Mouse (Mus musculus): ENCODE measurements around the gene Erc2.
"Not testable (repeated sequence)": the region's sequence is repeated elsewhere in the genome, so short reads cannot be mapped to it uniquely, and the experiment has no call there.

The Erc2 gene

GRCm38 (mm10) chr14:27828089-27828488 is 205.9 kb downstream of the Erc2 start:
- DNase-seq (ENCODE audit: low read depth, low spot score) = no peak

DNA sequence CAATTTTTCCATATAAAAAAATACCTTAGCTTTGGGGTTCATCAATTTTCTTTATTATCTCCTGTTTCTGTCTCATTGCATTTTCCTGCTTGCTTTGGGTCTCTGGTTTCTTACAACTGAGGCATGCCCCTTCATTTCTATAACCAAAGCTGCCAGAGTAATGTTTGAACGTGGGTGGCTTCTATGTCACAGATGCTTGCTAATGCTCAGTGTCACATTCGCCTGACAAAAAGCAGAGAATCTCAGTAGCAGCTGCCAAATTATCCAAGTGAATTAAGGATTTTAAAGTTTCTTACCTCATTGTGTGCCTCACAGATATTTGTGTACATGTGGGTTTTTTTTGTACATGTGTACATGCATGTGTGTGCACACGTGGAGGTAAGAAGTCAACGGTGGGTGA is 210.0 kb downstream of the Erc2 start:
- DNase-seq (ENCODE audit: low read depth, low spot score) = no peak

- DNase-seq (ENCODE audit: low read depth, low spot score) = no peak
Observed at GRCm38 (mm10) chr14:27835351-27835750, 213.1 kb downstream of the Erc2 start.

DNA sequence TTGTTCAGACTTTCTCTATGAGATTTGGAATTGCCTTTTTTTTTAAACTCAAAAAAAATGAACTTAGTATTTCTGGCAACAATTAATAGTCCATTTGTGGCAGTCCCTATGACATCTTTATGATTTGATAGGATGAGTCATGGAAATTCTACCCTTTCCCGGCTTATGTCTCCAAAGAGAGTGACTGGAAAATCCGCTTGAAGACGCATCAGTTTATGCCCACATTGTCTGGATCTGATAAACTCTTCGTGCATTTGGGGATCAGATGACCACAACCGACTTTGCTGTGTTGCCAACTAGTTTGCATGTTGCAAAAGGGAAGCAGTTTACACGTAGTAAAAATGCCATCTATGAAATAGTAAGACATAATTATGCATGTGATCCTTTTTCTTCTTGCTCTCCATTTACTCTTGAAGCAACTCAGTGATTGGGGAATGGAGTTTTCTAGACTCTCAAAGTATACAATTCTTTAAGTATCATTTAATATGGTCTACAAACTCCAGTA is 215.4 kb downstream of the Erc2 start:
- DNase-seq (ENCODE audit: low read depth, low spot score) = no peak

DNA sequence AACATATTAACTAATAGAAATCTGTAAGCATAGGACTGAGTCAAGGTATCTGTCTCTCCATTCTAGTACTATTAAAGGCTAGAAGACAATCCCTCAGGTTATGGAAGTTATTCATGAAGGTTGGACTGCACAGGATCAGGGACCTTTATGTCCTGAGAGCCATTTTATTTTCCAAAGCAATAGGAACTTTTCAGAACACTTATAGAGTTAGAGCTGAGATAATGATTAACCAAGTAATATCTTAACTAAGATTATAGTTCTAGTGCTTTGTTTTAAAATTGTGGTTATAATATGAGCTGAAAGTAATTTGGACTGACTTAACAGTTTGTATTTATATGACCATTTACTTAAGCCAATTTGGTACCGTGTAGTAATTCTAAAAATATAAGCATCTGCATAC is 217.9 kb downstream of the Erc2 start:
- DNase-seq (ENCODE audit: low read depth, low spot score) = no peak

DNA sequence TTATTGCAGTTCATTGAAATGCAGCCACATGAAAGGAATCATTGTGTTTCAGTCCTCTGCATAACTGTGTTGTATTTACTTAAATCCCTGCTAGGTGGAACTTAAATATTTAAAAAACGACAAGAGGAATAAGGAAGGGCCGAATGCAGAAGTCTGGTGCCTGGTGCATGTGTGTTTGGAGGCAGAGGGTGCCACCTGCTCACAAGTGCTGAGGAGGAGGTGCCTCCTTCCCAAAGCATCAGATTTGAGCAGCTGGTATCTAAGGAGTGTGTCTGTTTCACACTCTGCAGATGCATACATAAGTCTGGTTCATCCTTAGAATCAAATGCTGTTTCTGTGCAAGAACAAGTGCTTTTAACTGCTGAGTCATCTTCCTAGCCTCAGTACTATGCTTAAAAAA is 224.6 kb downstream of the Erc2 start:
- DNase-seq (ENCODE audit: low read depth, low spot score) = no peak

DNA sequence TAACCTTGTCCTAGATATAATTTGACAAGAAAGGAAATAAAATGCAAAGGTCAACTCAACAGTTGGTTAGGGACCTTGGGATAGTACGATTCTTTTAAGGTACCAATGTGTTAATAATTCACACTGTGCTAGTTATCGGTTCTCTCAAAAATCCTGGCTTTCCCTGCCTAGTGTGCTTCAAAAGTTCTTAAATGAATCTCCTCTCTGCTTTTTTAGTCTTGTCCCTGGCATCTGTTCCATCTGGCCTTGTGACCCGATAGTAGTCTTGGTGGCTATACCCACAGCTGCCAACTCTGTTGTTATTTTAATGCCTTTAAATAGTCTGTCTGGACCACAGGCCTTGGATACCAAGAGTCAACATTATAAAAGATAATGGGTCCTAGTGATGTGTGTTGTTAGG is 225.1 kb downstream of the Erc2 start:
- no peak for DNase-seq (ENCODE audit: low read depth, low spot score)

- no peak for DNase-seq (ENCODE audit: low read depth, low spot score)
Observed at GRCm38 (mm10) chr14:27851231-27851630, 229.0 kb downstream of the Erc2 start.

GRCm38 (mm10) chr14:27852606-27853005 is 230.4 kb downstream of the Erc2 start:
- DNase-seq (ENCODE audit: low read depth, low spot score) = no peak

- DNase-seq (ENCODE audit: low read depth, low spot score) = no peak
Observed at GRCm38 (mm10) chr14:27860371-27861046, 238.3 kb downstream of the Erc2 start.

GRCm38 (mm10) chr14:27862299-27862698 is 240.1 kb downstream of the Erc2 start:
- no peak for DNase-seq (ENCODE audit: low read depth, low spot score)

DNA sequence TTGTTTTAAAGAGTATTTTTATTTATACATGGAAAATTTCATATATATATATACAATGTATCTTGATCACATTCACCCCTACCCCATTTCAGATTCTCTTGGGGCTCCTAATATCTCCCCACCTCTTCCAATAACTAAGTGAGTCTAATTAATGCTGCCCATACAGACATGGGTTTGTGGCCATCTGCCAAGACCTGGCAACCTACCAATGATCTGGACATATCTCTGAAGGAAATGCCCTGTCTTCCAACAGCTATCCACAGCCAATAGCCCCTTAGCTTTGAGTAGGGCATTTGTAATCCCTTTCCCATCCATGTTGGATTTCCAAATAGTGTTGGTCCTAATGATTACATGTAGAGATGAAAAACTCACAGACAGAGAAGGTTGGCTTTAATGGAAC is 245.2 kb downstream of the Erc2 start:
- DNase-seq (ENCODE audit: low read depth, low spot score) = no peak

GRCm38 (mm10) chr14:27873619-27874018 is 251.4 kb downstream of the Erc2 start:
- DNase-seq (ENCODE audit: low read depth, low spot score) = no peak

DNA sequence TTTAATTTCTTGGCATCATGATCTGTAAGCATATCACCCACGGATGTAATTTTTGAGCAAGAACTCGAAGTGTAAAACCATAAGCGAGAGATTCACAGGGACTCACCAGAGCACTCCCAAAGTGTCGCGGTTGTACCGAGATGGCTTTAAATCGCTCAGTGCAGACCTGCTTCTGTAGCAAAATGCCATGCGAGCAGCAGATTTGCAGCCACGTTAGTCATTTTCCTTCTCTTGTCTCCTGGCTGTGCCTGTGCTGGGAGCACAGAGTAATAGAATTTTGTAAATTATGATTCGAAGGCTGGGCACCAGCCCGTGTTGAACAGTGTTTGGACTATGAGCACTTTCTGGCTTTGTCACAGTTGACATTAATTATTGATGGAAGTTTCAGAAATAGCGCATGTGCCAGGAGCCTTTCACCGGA is 253.8 kb downstream of the Erc2 start:
- DNase-seq (ENCODE audit: low read depth, low spot score) = no peak

DNA sequence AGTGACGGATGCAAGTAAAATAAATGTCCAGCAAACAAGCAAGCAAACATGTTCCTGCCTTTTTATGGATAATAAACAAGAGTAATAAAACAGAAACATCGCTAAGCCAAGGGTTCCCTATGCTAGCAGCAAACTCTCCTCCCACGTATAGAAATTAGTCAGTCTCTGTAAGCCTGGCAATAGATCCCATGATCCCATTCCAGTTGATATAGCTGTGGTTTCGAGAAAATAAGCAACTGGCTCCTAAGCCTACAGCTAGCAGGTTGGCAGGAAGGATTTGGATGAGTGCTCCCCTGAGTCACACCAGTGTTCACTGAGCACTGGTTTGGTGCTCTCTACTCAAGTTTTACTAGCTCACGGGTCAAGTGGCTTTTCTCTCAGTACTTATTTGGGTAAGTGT is 259.7 kb downstream of the Erc2 start:
- DNase-seq (ENCODE audit: low read depth, low spot score) = no peak

- DNase-seq (ENCODE audit: low read depth, low spot score) = not testable (repeated sequence)
Observed at GRCm38 (mm10) chr14:27886337-27886736, 264.1 kb downstream of the Erc2 start.

DNA sequence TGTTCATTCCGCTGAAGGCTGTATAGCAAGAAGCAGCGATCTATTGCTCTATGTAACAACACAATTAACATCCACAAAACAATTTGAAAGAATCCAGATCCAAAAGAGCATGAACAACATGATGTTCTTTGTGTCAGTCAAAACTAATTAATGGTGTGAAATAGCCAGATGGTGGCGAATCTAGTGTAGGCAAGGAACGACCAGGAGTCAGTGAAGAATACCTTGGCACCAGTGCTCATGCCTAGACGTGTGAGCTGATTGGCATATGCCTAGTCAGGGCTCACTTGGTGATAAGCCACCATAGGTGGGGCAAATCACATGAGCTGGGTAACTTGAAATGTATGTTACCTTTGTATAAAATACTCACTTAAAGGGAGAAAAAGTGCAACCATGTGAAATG is 265.3 kb downstream of the Erc2 start:
- no peak for DNase-seq (ENCODE audit: low read depth, low spot score)

- no peak for DNase-seq (ENCODE audit: low read depth, low spot score)
Observed at GRCm38 (mm10) chr14:27889650-27890049, 267.4 kb downstream of the Erc2 start.

- DNase-seq (ENCODE audit: low read depth, low spot score) = no peak
Observed at GRCm38 (mm10) chr14:27892416-27892815, 270.2 kb downstream of the Erc2 start.

DNA sequence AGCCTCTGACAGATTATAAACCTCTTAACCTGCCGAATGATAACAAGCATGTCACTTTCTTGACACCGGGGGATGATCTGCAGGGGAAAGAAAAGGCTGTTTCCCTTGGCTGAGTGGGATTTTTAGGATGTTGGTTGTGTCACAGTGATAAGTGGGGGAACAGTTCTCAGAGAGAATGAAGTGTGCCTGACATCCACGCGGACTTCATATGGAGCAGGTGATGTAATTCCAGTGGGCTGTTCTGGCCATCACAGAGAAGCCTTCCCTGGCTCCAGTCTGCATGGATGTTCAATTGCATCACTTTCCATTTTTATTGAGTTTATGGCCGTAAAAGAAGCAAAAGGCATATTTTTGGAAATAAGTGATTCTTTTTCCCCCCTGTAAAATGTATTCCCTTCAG is 279.5 kb downstream of the Erc2 start:
- no peak for DNase-seq (ENCODE audit: low read depth, low spot score)

- DNase-seq (ENCODE audit: low read depth, low spot score) = no peak
Observed at GRCm38 (mm10) chr14:27921656-27922373, 299.6 kb downstream of the Erc2 start.

DNA sequence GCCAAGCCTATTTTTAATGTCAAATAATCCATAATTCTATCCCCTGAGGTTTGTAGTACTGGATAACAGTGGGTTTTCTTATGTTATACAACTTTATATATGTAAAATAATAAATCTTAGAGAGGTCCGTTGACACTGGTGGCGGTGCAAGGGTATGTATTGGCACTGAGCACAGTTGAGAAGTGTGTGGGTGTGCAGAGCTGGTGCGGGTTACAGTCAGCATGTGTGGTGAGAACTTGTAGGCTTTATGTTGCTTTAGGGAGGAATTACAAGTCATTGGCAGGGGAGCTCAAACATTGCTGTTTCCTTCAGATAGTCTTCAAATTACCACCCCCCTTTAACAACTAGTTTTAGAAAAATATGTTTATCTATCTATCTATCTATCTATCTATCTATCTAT is 305.1 kb downstream of the Erc2 start:
- no peak for DNase-seq (ENCODE audit: low read depth, low spot score)

DNA sequence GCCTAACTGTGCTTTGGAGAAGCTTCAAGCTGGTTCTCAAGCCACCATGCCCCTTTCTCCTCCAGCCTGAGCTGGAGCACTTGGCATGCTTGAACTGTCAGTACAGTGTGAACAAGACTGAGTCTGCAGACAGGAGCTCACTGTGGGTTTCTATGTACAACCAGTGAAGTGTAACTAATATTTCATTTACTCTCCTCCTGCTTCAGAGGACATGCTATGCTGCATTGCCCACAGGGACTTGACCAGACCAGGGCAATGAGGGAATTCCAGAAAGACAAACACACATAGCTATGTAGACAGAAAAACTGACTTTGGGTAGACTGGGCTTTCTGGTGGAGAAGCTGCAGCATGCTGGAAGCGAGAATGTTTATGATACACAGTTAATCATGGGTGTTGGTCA is 311.3 kb downstream of the Erc2 start:
- no peak for DNase-seq (ENCODE audit: low read depth, low spot score)

Data from retina, postnatal 7 days (tissue).